Mouse (Mus musculus) heart, adult 2 months (tissue): ENCODE data around the gene Dcun1d4. TPM values are rescaled to one million over a fixed set of nuclear protein-coding genes. Genes with fewer than 3 reads are reported as not detected.

ENCODE experiments used
- DNase-seq, 2 experiments: peaks; one replicate each; pipeline ENCODE4 v3.0.0; 2021
- H3K27ac ChIP-seq: fragments of 200-600 bp; 2 replicates; pipeline ENCODE4 v1.8.1; 2022
- H3K27me3 ChIP-seq: fragments of 200-500 bp; 2 replicates; pipeline ENCODE4 v1.6.1; 2012; ENCODE audit warnings: mild to moderate bottlenecking, low read length, inconsistent platforms, mixed read lengths; ENCODE audit not compliant: control insufficient read depth, insufficient read depth
- H3K36me3 ChIP-seq: fragments of 200-500 bp; 2 replicates; pipeline ENCODE4 v1.6.1; 2012; ENCODE audit warnings: low read length, inconsistent platforms; ENCODE audit not compliant: control insufficient read depth, insufficient read depth
- H3K4me1 ChIP-seq: fragments of 200-500 bp; 2 replicates; pipeline ENCODE4 v1.6.1; 2011; ENCODE audit warnings: low read length; ENCODE audit not compliant: control insufficient read depth, insufficient read depth
- H3K4me3 ChIP-seq: fragments of 200-600 bp; 2 replicates; pipeline ENCODE4 v1.8.1; 2022
- H3K79me2 ChIP-seq: fragments of 200-500 bp; replicated peaks from 2 replicates; pipeline ENCODE4 v1.6.1; 2012; ENCODE audit warnings: mild to moderate bottlenecking, inconsistent platforms, low read length, moderate library complexity, mixed read lengths; ENCODE audit not compliant: control insufficient read depth, insufficient read depth
- H3K9ac ChIP-seq: fragments of 200-500 bp; 2 replicates; pipeline ENCODE4 v1.6.1; 2012; ENCODE audit warnings: low read depth, mild to moderate bottlenecking, control low read depth, inconsistent platforms, low read length, mixed read lengths
- CTCF ChIP-seq: fragments of 200-600 bp; IDR thresholded peaks from 2 replicates; pipeline ENCODE4 v1.8.1; 2022; ENCODE audit warnings: antibody characterized with exemption, mild to moderate bottlenecking, moderate library complexity
- EP300 ChIP-seq: fragments of 200-500 bp; IDR thresholded peaks from 2 replicates; pipeline ENCODE4 v1.6.1; 2011; ENCODE audit warnings: low read depth, low read length, control low read depth; ENCODE audit not compliant: insufficient read depth
- POLR2A ChIP-seq: fragments of 200-500 bp; IDR thresholded peaks from 2 replicates; pipeline ENCODE4 v1.6.1; 2011; ENCODE audit warnings: mild to moderate bottlenecking, low read depth, low read length, control low read depth; ENCODE audit not compliant: insufficient read depth
- WGBS: fragments of 180-500 bp; shearing (Covaris S2); methylation state at CpG from one replicate; pipeline ENCODE4 v1.1.7; 2018; 5-methylcytosine and 5-hydroxymethylcytosine counted together
- intact Hi-C: fragments of 180-260 bp; cut with DNase I; formaldehyde crosslinking; loops from one replicate; pipeline ENCODE4 v1.15.1; 2025
- polyA plus RNA-seq: library from polyadenylated mRNA; depleted of rRNA; stranded (reverse); fragments of >200 nt; gene quantifications from 2 replicates; pipeline ENCODE4 v1.2.3, GENCODE M21; 2012
- total RNA-seq, 2 experiments: library from RNA; stranded (reverse); gene quantifications; 2 replicates each; pipeline ENCODE4 v1.2.3; 2021

Dcun1d4 gene
- total and polyA plus RNA-seq, 3 experiments: 4.7 to 17.4 (median 17.2) TPM

DNA sequence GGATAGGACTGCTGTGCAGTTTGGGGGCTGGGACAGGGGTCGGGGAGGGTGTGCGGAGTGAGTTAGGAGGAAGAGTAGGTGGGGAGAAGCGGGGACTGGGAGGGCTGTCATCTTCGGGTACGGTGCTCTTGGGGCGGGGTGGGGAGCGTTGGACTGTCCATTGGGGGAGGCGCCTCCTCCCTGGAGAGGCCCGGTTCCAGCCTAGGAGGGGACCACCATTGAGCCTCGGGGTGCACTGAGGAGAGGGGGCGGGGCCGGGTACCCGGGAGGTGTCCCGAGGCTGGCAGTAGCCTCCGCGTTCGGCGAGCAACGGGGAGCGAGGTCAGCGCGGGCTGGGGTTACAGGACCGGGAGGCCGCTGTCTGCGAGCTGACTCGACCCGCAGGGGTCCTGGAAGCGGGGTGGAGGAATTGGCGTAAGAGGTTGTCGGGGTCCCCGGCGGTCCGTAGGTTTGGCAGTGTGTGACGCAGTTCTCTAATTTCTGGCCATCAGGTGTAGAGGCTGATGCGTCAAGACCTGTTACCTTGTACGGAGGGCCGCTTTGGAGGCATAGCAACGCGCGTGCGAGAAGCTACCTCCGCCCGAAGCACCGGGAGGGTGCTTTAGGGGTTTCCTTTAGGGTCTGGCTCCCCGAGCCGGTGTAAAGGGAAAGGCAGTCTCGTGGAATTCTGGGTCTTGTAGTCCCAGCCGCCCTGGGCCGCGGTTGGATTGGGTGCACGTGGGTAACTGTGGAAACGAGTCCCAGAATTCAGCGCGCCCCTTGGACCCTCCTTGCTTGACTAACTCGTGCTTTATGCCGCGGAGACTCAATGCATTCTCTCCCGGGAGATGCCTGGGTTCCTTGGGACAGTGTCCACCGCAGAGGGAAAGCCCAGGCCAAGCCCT is 11.3 kb downstream of the Dcun1d4 start:
- intact Hi-C loops: loop anchor here (5.0 to 10.0 kb wide), 2 partner anchors 145 to 197 kb away; partner anchors contain the start of gene Ociad1
- Histone ChIP-seq H3K79me2 (no peaks in the 10 kb centered on the region), H3K27me3 (no peaks in the 10 kb centered on the region), H3K36me3 (no peaks in the 10 kb centered on the region), H3K4me1 (peaks cover 2% of the 10 kb centered on the region; the same call in 1 of the 2 replicates), H3K4me3 (peak overlapping the region; percentile 95), H3K27ac (peak overlapping the region; percentile 76), H3K9ac (peak overlapping the region; percentile 84)
- TF ChIP-seq POLR2A (peak; percentile 64), EP300 (0 out of 2 replicates have a peak, but pooled peaks have one; percentile 25), CTCF (no peak)
- DNase-seq: peak; percentile 86 to 89
- WGBS: under 1% methylated on average over 57 of the region's 59 CpGs

DNA sequence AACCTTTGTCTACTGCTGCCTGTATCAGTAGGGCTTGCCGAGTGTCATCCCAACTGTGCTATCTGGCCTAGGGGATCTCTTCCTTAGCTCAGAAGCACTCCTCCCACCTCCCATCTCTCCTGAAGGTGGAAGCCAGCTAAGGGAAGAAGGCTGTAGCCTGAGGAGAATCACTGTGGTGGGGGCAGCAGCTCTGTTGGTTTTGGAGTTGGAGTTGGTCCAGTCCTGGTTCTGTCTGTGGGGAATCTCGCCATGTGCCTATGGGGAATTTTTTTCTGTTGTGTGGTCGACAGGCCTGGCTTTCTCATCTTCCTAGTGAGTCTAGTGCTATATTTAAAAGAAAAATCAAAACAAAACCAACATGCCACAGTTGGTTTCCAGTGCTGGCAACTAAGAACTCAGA is 16.6 kb downstream of the Dcun1d4 start:
- intact Hi-C loops: loop anchor here (10.0 kb wide), 1 partner anchor 203 kb away; the partner anchor contains the start of gene Ociad1
- TF ChIP-seq EP300 (no peak), POLR2A (no peak), CTCF (no peak)
- Histone ChIP-seq H3K27me3 (no peaks in the 10 kb centered on the region), H3K9ac (no peak overlapping the region), H3K4me3 (no peak overlapping the region), H3K79me2 (no peaks in the 10 kb centered on the region; the same call in none of the 2 replicates), H3K36me3 (no peaks in the 10 kb centered on the region), H3K4me1 (peaks cover 2% of the 10 kb centered on the region), H3K27ac (no peak overlapping the region)
- DNase-seq: no peak
- 62% methylated on average over 3 of the region's 3 CpGs for WGBS

DNA sequence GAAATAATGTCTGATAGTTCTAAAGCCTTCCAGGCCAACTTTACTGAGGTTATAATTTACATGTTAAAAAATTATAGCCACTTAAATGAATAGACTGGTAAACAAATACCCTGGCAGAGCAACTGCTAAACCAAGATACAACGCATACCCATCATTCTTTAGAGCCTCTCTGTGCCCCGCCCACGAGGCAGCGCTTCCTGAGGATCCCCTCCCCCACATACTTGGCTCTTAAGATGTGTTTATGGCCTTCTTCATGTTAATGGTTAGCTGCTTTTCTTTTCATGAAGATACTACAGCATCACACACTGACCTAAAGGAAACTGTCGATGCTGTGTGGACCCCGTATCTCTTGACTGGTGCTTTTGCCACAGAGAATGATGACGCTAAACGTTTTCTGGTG is 17.8 kb downstream of the Dcun1d4 start:
- Histone ChIP-seq H3K27me3 (no peaks in the 10 kb centered on the region), H3K36me3 (no peaks in the 10 kb centered on the region), H3K79me2 (no peaks in the 10 kb centered on the region; the same call in none of the 2 replicates), H3K4me3 (no peak overlapping the region), H3K4me1 (peaks cover 2% of the 10 kb centered on the region), H3K27ac (no peak overlapping the region), H3K9ac (no peak overlapping the region)
- intact Hi-C loops: loop anchor here (10.0 kb wide), 1 partner anchor 204 kb away; the partner anchor contains the start of gene Ociad1
- WGBS: 75% methylated on average over 8 of the region's 8 CpGs
- DNase-seq: no peak
- TF ChIP-seq CTCF (no peak), POLR2A (no peak), EP300 (no peak)

DNA sequence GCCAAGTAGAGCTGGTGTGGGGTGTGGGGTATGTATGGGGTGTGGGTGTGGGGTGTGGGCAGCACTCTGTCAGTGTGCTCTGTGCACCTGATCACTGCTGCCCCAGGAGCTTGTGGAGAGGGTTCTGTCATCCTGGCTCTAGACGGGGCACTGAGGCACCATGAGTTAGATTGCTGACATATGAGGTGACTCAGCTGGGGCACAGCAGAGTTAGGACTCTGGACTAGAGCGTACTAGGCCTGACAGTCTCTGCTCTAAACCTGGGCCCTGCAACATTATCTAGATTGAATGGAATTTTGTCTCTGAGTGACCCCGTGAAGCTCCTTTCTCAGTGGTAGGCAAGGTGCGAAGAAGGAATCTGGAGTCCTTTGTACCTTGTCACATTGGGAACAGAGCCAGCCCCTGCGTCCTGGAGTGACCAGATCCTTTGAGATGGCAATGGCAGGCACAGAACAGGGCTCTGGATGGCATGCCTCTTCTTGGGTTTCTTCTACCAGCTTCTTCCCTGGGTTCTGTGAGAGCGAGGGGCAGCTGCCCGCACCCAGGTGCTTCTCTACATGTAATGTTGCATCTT is 20.2 kb downstream of the Dcun1d4 start:
- Histone ChIP-seq H3K4me1 (peaks cover 2% of the 10 kb centered on the region), H3K79me2 (peaks cover 2% of the 10 kb centered on the region), H3K27me3 (no peaks in the 10 kb centered on the region), H3K36me3 (no peaks in the 10 kb centered on the region), H3K4me3 (no peak overlapping the region), H3K9ac (no peak overlapping the region), H3K27ac (no peak overlapping the region)
- no peak for TF ChIP-seq CTCF
- TF ChIP-seq EP300: no peak
- TF ChIP-seq POLR2A: no peak
- 66% methylated on average over 7 of the region's 7 CpGs for WGBS
- intact Hi-C loops: no loop called here
- no peak for DNase-seq

DNA sequence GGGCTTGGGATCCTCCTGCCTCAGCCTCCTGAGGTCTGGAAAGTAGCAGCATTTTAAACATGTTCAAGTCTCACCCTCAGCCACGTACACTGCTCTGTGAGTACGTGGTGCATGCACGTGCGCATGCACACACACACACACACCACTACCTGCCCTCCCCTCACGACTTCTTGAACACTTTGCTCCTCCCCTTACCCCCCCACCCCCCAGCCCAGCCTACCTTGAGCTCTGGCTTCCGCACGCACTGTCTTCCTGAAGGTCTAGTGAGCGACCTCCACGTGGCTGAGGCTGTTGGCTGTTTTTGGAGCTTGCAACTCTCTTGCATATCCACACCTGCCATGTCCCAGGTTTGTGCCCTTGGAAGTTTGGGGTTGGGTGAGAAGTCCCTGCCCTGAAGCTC is 21.6 kb downstream of the Dcun1d4 start:
- Histone ChIP-seq H3K9ac (no peak overlapping the region), H3K36me3 (no peaks in the 10 kb centered on the region), H3K27ac (no peak overlapping the region), H3K4me1 (peaks cover 2% of the 10 kb centered on the region), H3K79me2 (peaks cover 2% of the 10 kb centered on the region; the same call in 1 of the 2 replicates), H3K4me3 (no peak overlapping the region), H3K27me3 (no peaks in the 10 kb centered on the region)
- no peak for DNase-seq
- no peak for TF ChIP-seq EP300
- TF ChIP-seq POLR2A: no peak
- TF ChIP-seq CTCF: no peak
- intact Hi-C loops: no loop called here
- WGBS: 88% methylated on average over 9 of the region's 9 CpGs
